Mouse (Mus musculus) CD4-positive naive resting alpha-beta T cell, adult 57 days (primary cell): ENCODE data around the gene Igdcc3. TPM values are rescaled to one million over a fixed set of nuclear protein-coding genes. Genes with fewer than 3 reads are reported as not detected.

Experiments
- total RNA-seq: library from RNA; stranded (reverse); gene quantifications from one replicate; pipeline ENCODE4 v1.2.4, GENCODE M21; 2023

Igdcc3 gene
- not detected for total RNA-seq

DNA sequence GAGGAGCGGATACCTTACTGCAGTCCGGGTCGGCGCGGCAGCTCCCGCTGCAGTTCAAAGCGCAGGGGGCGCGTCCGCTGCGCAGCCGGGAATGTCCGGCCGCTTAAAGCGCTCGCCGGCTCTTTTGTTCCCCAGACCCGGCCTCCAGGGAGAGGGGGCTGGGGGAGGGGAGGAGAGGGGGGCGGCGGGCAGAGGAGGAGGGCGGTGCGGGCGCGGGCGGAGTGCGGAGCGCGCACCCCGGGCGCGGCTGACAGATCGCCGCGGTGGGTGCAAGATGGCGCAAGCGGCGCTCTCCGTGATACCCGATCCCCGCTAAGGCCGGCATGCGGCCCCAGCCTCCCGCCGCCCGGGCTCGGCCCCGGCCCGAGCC, at the start of gene Igdcc3:
Igdcc3 (plus strand) TSS at position 254 of the 370 bp plus-strand sequence.

DNA sequence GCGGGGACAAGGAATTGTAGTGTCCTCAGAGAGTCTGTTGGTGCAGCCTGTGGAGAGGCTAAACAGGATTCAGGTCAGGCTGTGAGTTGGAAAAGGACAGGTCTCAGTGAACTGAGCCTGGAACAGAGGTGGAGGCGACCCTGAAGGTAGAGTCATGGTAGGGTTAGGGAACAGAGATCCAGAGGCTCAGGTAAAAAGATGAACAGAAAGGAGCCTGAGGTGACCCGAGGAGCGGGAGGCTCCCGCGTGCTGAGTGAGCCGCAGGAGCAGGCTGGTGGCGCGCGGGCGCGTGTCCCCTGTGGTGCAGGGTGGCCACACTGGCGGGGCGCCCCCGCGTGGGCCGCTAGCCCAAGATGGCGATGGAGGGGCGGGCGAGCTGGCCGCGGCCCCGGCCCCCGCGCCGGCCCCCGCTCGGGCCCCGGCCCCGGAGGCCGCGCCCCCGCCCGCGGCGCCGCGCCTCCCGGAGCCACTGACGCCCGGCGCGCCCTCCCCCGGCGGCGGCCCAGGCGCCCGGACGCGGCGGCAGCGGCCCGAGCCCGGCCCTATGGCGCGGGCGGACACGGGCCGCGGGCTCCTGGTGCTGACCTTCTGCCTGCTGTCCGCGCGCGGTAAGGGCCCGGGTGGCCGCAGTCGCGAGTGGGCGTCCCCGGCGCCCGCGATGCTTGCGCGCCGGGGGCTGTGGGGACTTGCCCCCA, 39.9 kb upstream of the Igdcc3 start, which contains the start of gene Igdcc4:
Igdcc4 (plus strand) TSS at position 496 of the 695 bp plus-strand sequence.

DNA sequence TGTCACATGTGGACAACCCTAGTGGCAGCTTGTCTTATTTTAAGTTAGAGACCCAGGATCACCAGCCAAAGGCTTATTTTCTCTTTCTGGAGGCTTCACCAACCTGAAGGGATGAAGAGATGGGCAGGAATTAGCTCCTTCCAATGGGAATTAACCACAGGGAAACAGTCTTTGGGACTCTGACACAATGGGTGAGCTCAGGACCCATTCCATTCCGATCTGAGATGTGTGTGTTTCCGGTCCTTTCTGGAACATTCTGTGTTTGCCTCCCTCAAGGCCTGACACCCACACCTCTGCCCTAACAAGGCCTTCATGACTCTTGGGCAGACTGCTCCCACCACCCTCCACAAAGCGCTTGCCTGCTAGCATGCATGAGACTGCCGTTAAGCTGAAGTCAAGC, 54.1 kb downstream of the Igdcc3 start, which contains the start of gene Parp16:
Parp16 (plus strand) TSS at position 301 of the 400 bp plus-strand sequence.

Other genes with a start within 250 kb of the Igdcc3 start
- gene Slc24a1, start 189.6 kb upstream of the Igdcc3 start, total RNA-seq = not detected
- gene Ints14, start 180.3 kb upstream of the Igdcc3 start, total RNA-seq = 33.6 TPM
- 29.3 TPM for gene Hacd3, start 119.5 kb upstream of the Igdcc3 start, total RNA-seq
- 74.5 TPM for gene Dpp8, start 108.8 kb upstream of the Igdcc3 start, total RNA-seq
- gene Igdcc4, start 39.7 kb upstream of the Igdcc3 start, total RNA-seq = 0.24 TPM
- gene Parp16, start 54.2 kb downstream of the Igdcc3 start, total RNA-seq = 7.2 TPM
- gene Cilp, start 124.0 kb downstream of the Igdcc3 start, total RNA-seq = not detected
- gene Clpx, start 153.1 kb downstream of the Igdcc3 start, total RNA-seq = 28.9 TPM
- gene Pdcd7, start 204.9 kb downstream of the Igdcc3 start, total RNA-seq = 20.0 TPM
- gene Ubap1l, start 219.9 kb downstream of the Igdcc3 start, total RNA-seq = not detected